Mouse (Mus musculus): Measurements from ENCODE around the gene Emc8. TPM values are rescaled to one million over a fixed set of nuclear protein-coding genes. Genes with fewer than 3 reads are reported as not detected.

Gene Emc8
- total RNA-seq, 2 experiments from 2014 or later, result 64.3 to 71.6 TPM

Other genes starting within 250 kb of the Emc8 start
- 1 to 10 TPM; 4.8 to 5.5 TPM for gene Gins2, start 79.3 kb downstream of the Emc8 start, total RNA-seq (2021)
- gene 1190005I06Rik, start 20.9 kb downstream of the Emc8 start, total RNA-seq (2021), result 10 to 100 TPM; 13.1 to 13.4 TPM
- gene Gm27021, start 494 bp downstream of the Emc8 start, total RNA-seq (2021), result not detected
- 1,000 to 10,000 TPM; 1,023 to 1,088 TPM for gene Cox4i1, start 351 bp downstream of the Emc8 start, total RNA-seq (2021)
- gene Irf8, start 67.8 kb upstream of the Emc8 start, total RNA-seq (2021), result 1 to 10 TPM; 4.7 to 5.2 TPM